8 mouse cellular contexts compared by ENCODE assay signal in genomic region chr17:78200561-78201220, GRCm38 (mm10). TPM values are rescaled to one million over a fixed set of nuclear protein-coding genes. Genes with fewer than 3 reads are reported as not detected.
DNase-seq lines count a peak whose midpoint lies in the region; ATAC-seq lines count a peak whose summit lies in the region.

No protein-coding gene starts in this region.

- H3K4me3 ChIP-seq in embryonic facial prominence, embryonic 11.5 days (ENCODE audit: low read depth, low read length): peak overlapping the region; percentile 82
- peak overlapping the region; percentile 87 for H3K4me3 ChIP-seq in heart, embryonic 15.5 days
- peak overlapping the region; percentile 74 for H3K4me3 ChIP-seq in lung, embryonic 15.5 days
- peak overlapping the region; percentile 93 for H3K4me3 ChIP-seq in neural tube, embryonic 15.5 days (replicated peaks)

- H3K4me2 ChIP-seq in embryonic facial prominence, embryonic 11.5 days (ENCODE audit: low read depth, low read length): peak overlapping the region; percentile 100
- H3K4me2 ChIP-seq in heart, embryonic 15.5 days: peak overlapping the region; percentile 99
- H3K4me2 ChIP-seq in lung, embryonic 15.5 days: peak overlapping the region; percentile 94
- H3K4me2 ChIP-seq in neural tube, embryonic 15.5 days: peak overlapping the region; percentile 94

- H3K9ac ChIP-seq in embryonic facial prominence, embryonic 11.5 days (replicated peaks; ENCODE audit: low read length): peak overlapping the region; percentile 85
- peak overlapping the region; percentile 83 for H3K9ac ChIP-seq in heart, embryonic 15.5 days
- peak overlapping the region; percentile 67 for H3K9ac ChIP-seq in lung, embryonic 15.5 days
- peak overlapping the region; percentile 83 for H3K9ac ChIP-seq in neural tube, embryonic 15.5 days (replicated peaks)

- no peaks in the 10 kb centered on the region for H3K9me3 ChIP-seq in embryonic facial prominence, embryonic 11.5 days (replicated peaks; ENCODE audit: control insufficient read depth, low read length)
- no peaks in the 10 kb centered on the region for H3K9me3 ChIP-seq in heart, embryonic 15.5 days (replicated peaks)
- no peaks in the 10 kb centered on the region for H3K9me3 ChIP-seq in lung, embryonic 15.5 days
- H3K9me3 ChIP-seq in neural tube, embryonic 15.5 days (replicated peaks): no peaks in the 10 kb centered on the region

- no peaks in the 10 kb centered on the region for H3K36me3 ChIP-seq in embryonic facial prominence, embryonic 11.5 days (replicated peaks; ENCODE audit: control insufficient read depth, insufficient read depth, low read depth, low read length)
- no peaks in the 10 kb centered on the region for H3K36me3 ChIP-seq in heart, embryonic 15.5 days
- H3K36me3 ChIP-seq in lung, embryonic 15.5 days: no peaks in the 10 kb centered on the region
- H3K36me3 ChIP-seq in neural tube, embryonic 15.5 days: no peaks in the 10 kb centered on the region

- WGBS in embryonic facial prominence, embryonic 11.5 days: 0% methylated on average over 40 of the region's 73 CpGs
- WGBS in heart, embryonic 15.5 days: under 1% methylated on average over 67 of the region's 73 CpGs
- under 1% methylated on average over 56 of the region's 73 CpGs for WGBS in lung, embryonic 15.5 days
- WGBS in neural tube, embryonic 15.5 days: under 1% methylated on average over 58 of the region's 73 CpGs

- peak overlapping the region; percentile 90 for H3K27ac ChIP-seq in embryonic facial prominence, embryonic 11.5 days (replicated peaks; ENCODE audit: low read depth, low read length)
- peak overlapping the region; percentile 93 for H3K27ac ChIP-seq in heart, embryonic 15.5 days
- H3K27ac ChIP-seq in lung, embryonic 15.5 days: peak overlapping the region; percentile 90
- H3K27ac ChIP-seq in neural tube, embryonic 15.5 days (replicated peaks): peak overlapping the region; percentile 94

- ATAC-seq in embryonic facial prominence, embryonic 11.5 days (replicated peaks; ENCODE audit: insufficient number of reproducible peaks, low FRiP score, low TSS enrichment, low read depth): peak; percentile 69
- ATAC-seq in heart, embryonic 15.5 days (replicated peaks; ENCODE audit: insufficient number of reproducible peaks, insufficient read depth, low FRiP score, low read depth): peak; percentile 35
- ATAC-seq in lung, embryonic 15.5 days (ENCODE audit: borderline replicate concordance, extremely low read depth, low FRiP score, low TSS enrichment): peak; percentile 58
- ATAC-seq in neural tube, embryonic 15.5 days (ENCODE audit: low FRiP score): peak; percentile 55

- H3K27me3 ChIP-seq in embryonic facial prominence, embryonic 11.5 days (ENCODE audit: control insufficient read depth, insufficient read depth, low read length): no peaks in the 10 kb centered on the region
- H3K27me3 ChIP-seq in heart, embryonic 15.5 days: peaks cover 7% of the 10 kb centered on the region; the same call in 1 of the 2 replicates
- H3K27me3 ChIP-seq in lung, embryonic 15.5 days: peaks cover 66% of the 10 kb centered on the region
- no peaks in the 10 kb centered on the region for H3K27me3 ChIP-seq in neural tube, embryonic 15.5 days (replicated peaks)

- no peaks in the 10 kb centered on the region for H3K4me1 ChIP-seq in embryonic facial prominence, embryonic 11.5 days (ENCODE audit: control insufficient read depth, insufficient read depth, low read length)
- H3K4me1 ChIP-seq in heart, embryonic 15.5 days (replicated peaks): peaks cover 37% of the 10 kb centered on the region
- H3K4me1 ChIP-seq in lung, embryonic 15.5 days: peaks cover 54% of the 10 kb centered on the region
- H3K4me1 ChIP-seq in neural tube, embryonic 15.5 days: peaks cover 42% of the 10 kb centered on the region

- DNase-seq in CD4-positive helper T cell, adult 2 months (ENCODE audit: low read depth, low spot score): peak; percentile 68
- DNase-seq in adrenal gland, postnatal 14 days: peak; percentile 74
- peak; percentile 61 for DNase-seq in embryonic facial prominence, embryonic 11.5 days (ENCODE audit: low spot score)
- DNase-seq in kidney, postnatal 25 days: peak; percentile 57 to 80
- peak; percentile 27 to 31 for DNase-seq in thymus, postnatal 10 days (ENCODE audit: low spot score in 2 of 2)

RNA-seq across cellular contexts. Expression of gene Crim1, which starts 0.6 kb away (rescaled TPM):
- 31.4 and 36.7 TPM in 2 replicates for total RNA-seq in adrenal gland, postnatal 14 days (2021)
- polyA plus RNA-seq in embryonic facial prominence, embryonic 11.5 days (2014; fragmentation: Nextera tagmentation; extraction: Ambion mirVana): 3.3 TPM in 2 replicates
- 2.5 and 3.2 TPM in 2 replicates for polyA plus RNA-seq in heart, embryonic 15.5 days (2015; fragmentation: Nextera tagmentation; extraction: Ambion mirVana)
- 4.4 and 4.7 TPM in 2 replicates for polyA plus RNA-seq in lung, embryonic 15.5 days (2015; fragmentation: Nextera tagmentation; extraction: Ambion mirVana)
- polyA plus RNA-seq in neural tube, embryonic 15.5 days (2015; fragmentation: Nextera tagmentation; extraction: Ambion mirVana): 15.8 and 17.4 TPM in 2 replicates

Comparison
In these comparisons a context has a peak if more than half of its experiments do, and no peak if none do; other contexts are left out.
1. Peak in every context shown above with its lines: DNase-seq, ATAC-seq, H3K4me3 ChIP-seq and H3K27ac ChIP-seq.